Mouse (Mus musculus): ENCODE measurements around the gene Psma7. TPM values are rescaled to one million over a fixed set of nuclear protein-coding genes. Genes with fewer than 3 reads are reported as not detected.

Psma7 gene
- polyA plus RNA-seq, 1 experiment = 559 TPM

- no peak overlapping the region for H3ac ChIP-seq (ENCODE audit: control insufficient read depth, insufficient read length, low read depth)
- no peaks in the 10 kb centered on the region for H3K36me3 ChIP-seq (ENCODE audit: control insufficient read depth, insufficient read depth)
- no peak for TF ChIP-seq USF1 (IDR thresholded peaks at IDR 0.05; ENCODE audit: low read depth)
- no peak for TF ChIP-seq FOSL1 (IDR thresholded peaks at IDR 0.05; ENCODE audit: insufficient read depth, low read length, poor library complexity, severe bottlenecking)
- no peak for TF ChIP-seq CTCF (IDR thresholded peaks at IDR 0.05; ENCODE audit: control insufficient read depth, insufficient read depth, insufficient read length)
- TF ChIP-seq MYOG (IDR thresholded peaks at IDR 0.05; ENCODE audit: control insufficient read depth, extremely low read depth, insufficient read length) = no peak
- no peak for TF ChIP-seq CEBPB (IDR thresholded peaks at IDR 0.05; ENCODE audit: low read depth)
- TF ChIP-seq MYOD1 (IDR thresholded peaks at IDR 0.05; ENCODE audit: control insufficient read depth, insufficient read length, low read depth) = no peak
- TF ChIP-seq MAX (IDR thresholded peaks at IDR 0.05) = no peak
- H3K79me3 ChIP-seq (ENCODE audit: low read depth) = no peaks in the 10 kb centered on the region
- H3K4me3 ChIP-seq (ENCODE audit: insufficient read depth, poor library complexity, severe bottlenecking) = no peak overlapping the region
- H3K79me2 ChIP-seq (ENCODE audit: control insufficient read depth, insufficient read depth) = peaks cover 3% of the 10 kb centered on the region
- peaks cover 44% of the 10 kb centered on the region for H3K27me3 ChIP-seq (ENCODE audit: control insufficient read depth, insufficient read depth, insufficient read length)
These were observed 22.1 kb downstream of the Psma7 start for GRCm38 (mm10) chr2:180020091-180020661.

GRCm38 (mm10) chr2:180018573-180018972, 23.7 kb downstream of the Psma7 start:
- Histone ChIP-seq H3K79me2 (ENCODE audit: control insufficient read depth, insufficient read depth) (no peaks in the 10 kb centered on the region), H3K36me3 (ENCODE audit: control insufficient read depth, insufficient read depth) (no peaks in the 10 kb centered on the region), H3K27me3 (ENCODE audit: control insufficient read depth, insufficient read depth, insufficient read length) (peaks cover 44% of the 10 kb centered on the region), H3K79me3 (ENCODE audit: low read depth) (no peaks in the 10 kb centered on the region), H3K4me3 (ENCODE audit: insufficient read depth, poor library complexity, severe bottlenecking) (no peak overlapping the region), H3ac (ENCODE audit: control insufficient read depth, insufficient read length, low read depth) (no peak overlapping the region)
- TF ChIP-seq MAX (IDR thresholded peaks at IDR 0.05) (no peak), FOSL1 (IDR thresholded peaks at IDR 0.05; ENCODE audit: insufficient read depth, low read length, poor library complexity, severe bottlenecking) (no peak), CEBPB (IDR thresholded peaks at IDR 0.05; ENCODE audit: low read depth) (no peak)

GRCm38 (mm10) chr2:180017632-180018031, 24.6 kb downstream of the Psma7 start:
- Histone ChIP-seq H3K79me3 (ENCODE audit: low read depth) (no peaks in the 10 kb centered on the region), H3K36me3 (ENCODE audit: control insufficient read depth, insufficient read depth) (no peaks in the 10 kb centered on the region), H3ac (ENCODE audit: control insufficient read depth, insufficient read length, low read depth) (no peak overlapping the region), H3K4me3 (ENCODE audit: insufficient read depth, poor library complexity, severe bottlenecking) (no peak overlapping the region), H3K27me3 (ENCODE audit: control insufficient read depth, insufficient read depth, insufficient read length) (peaks cover 44% of the 10 kb centered on the region), H3K79me2 (ENCODE audit: control insufficient read depth, insufficient read depth) (no peaks in the 10 kb centered on the region)
- no peak for TF ChIP-seq USF1 (IDR thresholded peaks at IDR 0.05; ENCODE audit: low read depth)
- TF ChIP-seq MYOG (IDR thresholded peaks at IDR 0.05; ENCODE audit: control insufficient read depth, extremely low read depth, insufficient read length) = no peak
- TF ChIP-seq CTCF (IDR thresholded peaks at IDR 0.05; ENCODE audit: control insufficient read depth, insufficient read depth, insufficient read length) = no peak
- no peak for TF ChIP-seq MYOD1 (IDR thresholded peaks at IDR 0.05; ENCODE audit: control insufficient read depth, insufficient read length, low read depth)
- no peak for TF ChIP-seq CEBPB (IDR thresholded peaks at IDR 0.05; ENCODE audit: low read depth)
- TF ChIP-seq MAX (IDR thresholded peaks at IDR 0.05) = no peak
- TF ChIP-seq FOSL1 (IDR thresholded peaks at IDR 0.05; ENCODE audit: insufficient read depth, low read length, poor library complexity, severe bottlenecking) = no peak

- H3ac ChIP-seq (ENCODE audit: control insufficient read depth, insufficient read length, low read depth) = no peak overlapping the region
- no peak overlapping the region for H3K4me3 ChIP-seq (ENCODE audit: insufficient read depth, poor library complexity, severe bottlenecking)
- H3K27me3 ChIP-seq (ENCODE audit: control insufficient read depth, insufficient read depth, insufficient read length) = peaks cover 12% of the 10 kb centered on the region
- H3K79me3 ChIP-seq (ENCODE audit: low read depth) = no peaks in the 10 kb centered on the region
- H3K36me3 ChIP-seq (ENCODE audit: control insufficient read depth, insufficient read depth) = no peaks in the 10 kb centered on the region
- no peaks in the 10 kb centered on the region for H3K79me2 ChIP-seq (ENCODE audit: control insufficient read depth, insufficient read depth)
- TF ChIP-seq MYOD1 (IDR thresholded peaks at IDR 0.05; ENCODE audit: control insufficient read depth, insufficient read length, low read depth) (no peak), MAX (IDR thresholded peaks at IDR 0.05) (no peak), CEBPB (IDR thresholded peaks at IDR 0.05; ENCODE audit: low read depth) (no peak), FOSL1 (IDR thresholded peaks at IDR 0.05; ENCODE audit: insufficient read depth, low read length, poor library complexity, severe bottlenecking) (no peak), USF1 (IDR thresholded peaks at IDR 0.05; ENCODE audit: low read depth) (no peak)
These were observed 28.5 kb downstream of the Psma7 start for GRCm38 (mm10) chr2:180013686-180014085.

- no peak for TF ChIP-seq CEBPB (IDR thresholded peaks at IDR 0.05; ENCODE audit: low read depth)
- no peak for TF ChIP-seq MAX (IDR thresholded peaks at IDR 0.05)
- no peak for TF ChIP-seq MYOD1 (IDR thresholded peaks at IDR 0.05; ENCODE audit: control insufficient read depth, insufficient read length, low read depth)
- no peak for TF ChIP-seq USF1 (IDR thresholded peaks at IDR 0.05; ENCODE audit: low read depth)
- no peak for TF ChIP-seq CTCF (IDR thresholded peaks at IDR 0.05; ENCODE audit: control insufficient read depth, insufficient read depth, insufficient read length)
- TF ChIP-seq MYOG (IDR thresholded peaks at IDR 0.05; ENCODE audit: control insufficient read depth, extremely low read depth, insufficient read length) = no peak
- TF ChIP-seq FOSL1 (IDR thresholded peaks at IDR 0.05; ENCODE audit: insufficient read depth, low read length, poor library complexity, severe bottlenecking) = no peak
- H3K79me3 ChIP-seq (ENCODE audit: low read depth) = no peaks in the 10 kb centered on the region
- no peaks in the 10 kb centered on the region for H3K79me2 ChIP-seq (ENCODE audit: control insufficient read depth, insufficient read depth)
- H3K27me3 ChIP-seq (ENCODE audit: control insufficient read depth, insufficient read depth, insufficient read length) = peaks cover 10% of the 10 kb centered on the region
- H3K4me3 ChIP-seq (ENCODE audit: insufficient read depth, poor library complexity, severe bottlenecking) = no peak overlapping the region
- no peak overlapping the region for H3ac ChIP-seq (ENCODE audit: control insufficient read depth, insufficient read length, low read depth)
- no peaks in the 10 kb centered on the region for H3K36me3 ChIP-seq (ENCODE audit: control insufficient read depth, insufficient read depth)
These were observed 30.9 kb downstream of the Psma7 start for GRCm38 (mm10) chr2:180011370-180011769.

GRCm38 (mm10) chr2:180010686-180011085, 31.5 kb downstream of the Psma7 start:
- H3K36me3 ChIP-seq (ENCODE audit: control insufficient read depth, insufficient read depth) = no peaks in the 10 kb centered on the region
- H3K79me2 ChIP-seq (ENCODE audit: control insufficient read depth, insufficient read depth) = no peaks in the 10 kb centered on the region
- no peak for TF ChIP-seq MAX (IDR thresholded peaks at IDR 0.05)
- TF ChIP-seq CTCF (IDR thresholded peaks at IDR 0.05; ENCODE audit: control insufficient read depth, insufficient read depth, insufficient read length) = no peak
- no peak for TF ChIP-seq MYOG (IDR thresholded peaks at IDR 0.05; ENCODE audit: control insufficient read depth, extremely low read depth, insufficient read length)
- no peak overlapping the region for H3K4me3 ChIP-seq (ENCODE audit: insufficient read depth, poor library complexity, severe bottlenecking)
- peaks cover 8% of the 10 kb centered on the region for H3K27me3 ChIP-seq (ENCODE audit: control insufficient read depth, insufficient read depth, insufficient read length)
- H3ac ChIP-seq (ENCODE audit: control insufficient read depth, insufficient read length, low read depth) = no peak overlapping the region
- no peaks in the 10 kb centered on the region for H3K79me3 ChIP-seq (ENCODE audit: low read depth)
